Mouse (Mus musculus) CH12.LX (cell line): ENCODE measurements around the gene Sec24a. TPM values are rescaled to one million over a fixed set of nuclear protein-coding genes. Genes with fewer than 3 reads are reported as not detected.

Experiments
- DNase-seq: peaks from one replicate; pipeline ENCODE4 v3.0.0-alpha.2; 2013; ENCODE audit errors: extremely low read depth
- H3K27ac ChIP-seq: 2 replicates; pipeline ENCODE4 v1.5.1; 2012; ENCODE audit warnings: low read depth, mild to moderate bottlenecking, control low read depth, moderate library complexity; ENCODE audit not compliant: insufficient read depth
- H3K27me3 ChIP-seq: replicated peaks from 2 replicates; pipeline ENCODE3; 2012; ENCODE audit warnings: inconsistent platforms
- H3K36me3 ChIP-seq, 2 experiments: replicated peaks in 1 of 2; 2 replicates each; pipeline versions ENCODE3 to v1.6.1; 2012; ENCODE audit warnings: inconsistent platforms in 1 of 2, low read length in 1 of 2, mild to moderate bottlenecking in 1 of 2, mixed read lengths in 1 of 2, moderate library complexity in 1 of 2; ENCODE audit not compliant: control insufficient read depth in 1 of 2, insufficient read depth in 1 of 2
- H3K4me1 ChIP-seq, 2 experiments: 2 replicates each; pipeline ENCODE4 v1.6.1; 2012; ENCODE audit warnings: inconsistent platforms in 1 of 2, moderate library complexity in 1 of 2; ENCODE audit not compliant: insufficient read depth in 2 of 2, control insufficient read depth in 1 of 2
- H3K4me2 ChIP-seq: 2 replicates; pipeline ENCODE4 v1.6.1; 2012; ENCODE audit warnings: low read depth, mild to moderate bottlenecking, control low read depth; ENCODE audit not compliant: poor library complexity, insufficient read depth, severe bottlenecking
- H3K4me3 ChIP-seq, 3 experiments: fragments of 150-350 bp in 1 of 3; sonication (generic) in 1 of 3; replicated peaks in 1 of 3; 2 replicates each; pipeline versions ENCODE3 to v1.5.1; 2011 to 2012; ENCODE audit warnings: low read depth in 2 of 3, low read length in 2 of 3, mild to moderate bottlenecking in 2 of 3, moderate library complexity in 2 of 3, control low read depth in 1 of 3, improper control_type of control experiment in 1 of 3, inconsistent platforms in 1 of 3, mixed read lengths in 1 of 3; ENCODE audit not compliant: poor library complexity in 1 of 3
- H3K79me2 ChIP-seq: replicated peaks from 2 replicates; pipeline ENCODE4 v1.6.1; 2012; ENCODE audit warnings: mild to moderate bottlenecking, moderate library complexity; ENCODE audit not compliant: control insufficient read depth, poor library complexity, insufficient read depth, severe bottlenecking; ENCODE audit errors: extremely low read depth
- H3K9ac ChIP-seq: 2 replicates; pipeline ENCODE4 v1.6.1; 2012; ENCODE audit warnings: low read depth, mild to moderate bottlenecking, control low read depth, moderate library complexity; ENCODE audit not compliant: insufficient read depth
- H3K9me3 ChIP-seq: replicated peaks from 2 replicates; pipeline ENCODE3; 2012; ENCODE audit warnings: low read length, inconsistent platforms, mixed read lengths
- BHLHE40 ChIP-seq: IDR thresholded peaks from 2 replicates; pipeline ENCODE4 v1.6.1; 2011; ENCODE audit warnings: mild to moderate bottlenecking, low read depth, low read length, improper control_type of control experiment
- CHD1 ChIP-seq: IDR thresholded peaks from 2 replicates; pipeline ENCODE4 v1.6.1; 2012; ENCODE audit warnings: low read depth, low read length, improper control_type of control experiment, inconsistent platforms
- CHD2 ChIP-seq: IDR thresholded peaks from 2 replicates; pipeline ENCODE4 v1.6.1; 2011; ENCODE audit warnings: low read length, improper control_type of control experiment
- E2F4 ChIP-seq: IDR thresholded peaks from 2 replicates; pipeline ENCODE4 v1.6.1; 2011; ENCODE audit warnings: low read depth, low read length, improper control_type of control experiment; ENCODE audit not compliant: insufficient replicate concordance
- ELF1 ChIP-seq: IDR thresholded peaks from 2 replicates; pipeline ENCODE4 v1.6.1; 2014; ENCODE audit warnings: low read depth, mild to moderate bottlenecking, inconsistent platforms, low read length, improper control_type of control experiment
- ETS1 ChIP-seq: conservative IDR thresholded peaks from 2 replicates; pipeline ENCODE4 v1.6.1; 2012; ENCODE audit warnings: low read depth, mild to moderate bottlenecking, inconsistent platforms, low read length, improper control_type of control experiment, moderate library complexity
- HCFC1 ChIP-seq: IDR thresholded peaks from 2 replicates; pipeline ENCODE4 v1.6.1; 2012; ENCODE audit warnings: low read depth, mild to moderate bottlenecking, inconsistent platforms, low read length, improper control_type of control experiment
- IRF4 ChIP-seq: IDR thresholded peaks from 2 replicates; pipeline ENCODE4 v1.6.1; 2014; ENCODE audit warnings: low read depth, mild to moderate bottlenecking, inconsistent platforms, low read length, improper control_type of control experiment
- JUN ChIP-seq: IDR thresholded peaks from 2 replicates; pipeline ENCODE4 v1.6.1; 2011; ENCODE audit warnings: low read depth, mild to moderate bottlenecking, low read length, improper control_type of control experiment, moderate library complexity; ENCODE audit not compliant: insufficient read depth
- MAX ChIP-seq: IDR thresholded peaks from 2 replicates; pipeline ENCODE4 v1.6.1; 2011; ENCODE audit warnings: low read length, improper control_type of control experiment
- MAZ ChIP-seq: IDR thresholded peaks from 2 replicates; pipeline ENCODE4 v1.6.1; 2012; ENCODE audit warnings: low read depth, mild to moderate bottlenecking, inconsistent platforms, low read length, improper control_type of control experiment, moderate library complexity
- MEF2A ChIP-seq: IDR thresholded peaks from 2 replicates; pipeline ENCODE4 v1.6.1; 2014; ENCODE audit warnings: low read depth, mild to moderate bottlenecking, inconsistent platforms, low read length, improper control_type of control experiment, borderline replicate concordance
- MXI1 ChIP-seq: IDR thresholded peaks from 2 replicates; pipeline ENCODE4 v1.6.1; 2011; ENCODE audit warnings: mild to moderate bottlenecking, low read depth, low read length, improper control_type of control experiment
- NELFE ChIP-seq: IDR thresholded peaks from 2 replicates; pipeline ENCODE4 v1.6.1; 2011; ENCODE audit warnings: low read depth, low read length, improper control_type of control experiment
- PAX5 ChIP-seq: IDR thresholded peaks from 2 replicates; pipeline ENCODE4 v1.6.1; 2012; ENCODE audit warnings: low read length, inconsistent platforms, mixed read lengths
- POLR2AphosphoS2 ChIP-seq: IDR thresholded peaks from 2 replicates; pipeline ENCODE4 v1.6.1; 2011; ENCODE audit warnings: low read depth, low read length, improper control_type of control experiment
- RAD21 ChIP-seq: IDR thresholded peaks from 2 replicates; pipeline ENCODE4 v1.6.1; 2011; ENCODE audit warnings: low read depth, mild to moderate bottlenecking, low read length, improper control_type of control experiment, moderate library complexity
- RCOR1 ChIP-seq: conservative IDR thresholded peaks from 2 replicates; pipeline ENCODE4 v1.6.1; 2012; ENCODE audit warnings: low read depth, mild to moderate bottlenecking, inconsistent platforms, low read length, improper control_type of control experiment
- SIN3A ChIP-seq: IDR thresholded peaks from 2 replicates; pipeline ENCODE4 v1.6.1; 2012; ENCODE audit warnings: low read length, improper control_type of control experiment, inconsistent platforms
- UBTF ChIP-seq: IDR thresholded peaks from 2 replicates; pipeline ENCODE4 v1.6.1; 2012; ENCODE audit warnings: low read depth, mild to moderate bottlenecking, inconsistent platforms, low read length, improper control_type of control experiment, moderate library complexity
- USF1 ChIP-seq: IDR thresholded peaks from 2 replicates; pipeline ENCODE4 v1.6.1; 2014; ENCODE audit warnings: low read depth, mild to moderate bottlenecking, inconsistent platforms, low read length, improper control_type of control experiment
- ZKSCAN1 ChIP-seq: IDR thresholded peaks from 2 replicates; pipeline ENCODE4 v1.6.1; 2012; ENCODE audit warnings: low read depth, inconsistent platforms, low read length, improper control_type of control experiment, borderline replicate concordance
- dilution Hi-C: fragments of 300-500 bp; cut with MboI; formaldehyde crosslinking; loops from 2 replicates; pipeline ENCODE4 v1.14.3; 2020; ENCODE audit warnings: low sequenced_read_pairs; ENCODE audit not compliant: extremely low pct_unique_long_range_greater_than_20kb, extremely low pct_ligation_motif_present
- in situ Hi-C: fragments of 300-500 bp; cut with MboI; formaldehyde crosslinking; loops from 3 replicates; pipeline ENCODE4 v1.14.3; 2019; ENCODE audit warnings: low sequenced_read_pairs, low pct_ligation_motif_present, low pct_unique_long_range_greater_than_20kb, mixed read lengths
- polyA plus RNA-seq: library from polyadenylated mRNA; unstranded; fragments of >175 nt; gene quantifications from 2 replicates; pipeline ENCODE4 v1.2.1, GENCODE M21; 2012; ENCODE audit warnings: low read depth; ENCODE audit not compliant: insufficient read length
- total RNA-seq, 2 experiments: library from RNA; depleted of rRNA; stranded (reverse); fragments of 300-350 nt in 1 of 2; fragments of >200 nt in 1 of 2; gene quantifications; 2 replicates each; pipeline ENCODE4 v1.2.3; 2012 to 2014

Sec24a gene
- total and polyA plus RNA-seq, 3 experiments: 5.5 to 16.8 (median 6.3) TPM

DNA sequence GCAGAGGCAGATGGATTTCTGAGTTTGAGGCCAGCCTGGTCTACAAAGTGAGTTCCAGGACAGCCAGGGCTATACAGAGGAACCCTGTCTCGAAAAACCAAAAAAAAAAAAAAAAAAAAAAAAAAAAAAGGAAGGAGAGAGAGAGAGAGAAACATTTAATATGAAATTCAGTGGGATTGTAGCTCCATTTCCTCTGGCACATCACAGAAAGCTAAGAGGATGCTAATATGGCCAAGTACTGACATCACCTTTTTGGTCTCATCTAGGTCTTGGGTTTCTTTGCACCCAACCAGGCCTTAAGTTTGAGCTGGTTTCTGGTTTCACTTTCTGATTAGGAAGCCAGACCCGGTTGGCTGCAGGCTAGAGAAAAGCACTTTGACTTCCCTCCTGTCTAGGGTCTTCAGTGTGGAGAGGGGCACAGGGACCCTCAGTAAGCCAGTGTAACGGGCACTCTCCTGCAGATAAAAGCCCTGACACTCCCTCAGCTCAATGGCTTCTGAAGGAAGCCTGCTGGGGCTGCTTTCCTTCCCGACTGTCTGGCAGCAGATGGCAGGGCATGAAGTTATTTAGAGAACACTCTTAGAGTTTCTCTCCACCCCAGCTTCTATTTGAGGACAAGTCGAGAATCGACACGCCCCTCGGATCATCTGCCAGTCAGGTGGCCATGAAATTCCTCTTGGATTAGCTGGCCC lies 37.3 kb upstream of the Sec24a start (continued):
- TF ChIP-seq BHLHE40 (no peak), MAZ (no peak), ZKSCAN1 (no peak), ELF1 (peak; percentile 36; the same call in 1 of the 2 replicates), ETS1 (peak; percentile 41), MXI1 (0 out of 2 replicates have a peak, but pooled peaks have one; percentile 49), SIN3A (peak; percentile 60), RAD21 (no peak; the same call in 1 of the 2 replicates), CHD2 (0 out of 2 replicates have a peak, but pooled peaks have one; percentile 54), JUN (peak; percentile 45; the same call in 1 of the 2 replicates), POLR2AphosphoS2 (no peak), PAX5 (no peak), E2F4 (no peak; the same call in 1 of the 2 replicates), USF1 (no peak; the same call in 1 of the 2 replicates), NELFE (peak; percentile 60), MEF2A (peak; percentile 46; the same call in 1 of the 2 replicates)

DNA sequence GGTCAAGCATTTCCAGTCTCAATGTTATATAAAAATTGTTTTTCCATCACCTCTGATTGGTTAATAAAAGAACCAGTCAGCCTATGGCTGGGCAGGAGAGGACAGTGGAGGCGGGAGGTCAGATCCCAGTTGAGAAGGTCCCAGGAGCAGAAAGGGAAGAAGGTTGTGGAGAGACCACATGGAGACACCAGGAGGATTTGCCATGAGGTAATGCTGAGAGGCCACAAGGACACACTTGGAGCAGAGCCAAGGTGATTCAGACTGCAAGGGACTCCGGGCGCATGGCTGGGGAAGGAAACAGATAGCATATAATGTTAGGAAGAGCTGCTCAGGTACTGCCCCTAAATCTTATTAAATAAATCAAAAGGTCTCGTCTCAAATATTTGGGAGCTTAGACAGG lies 32.8 kb upstream of the Sec24a start:
- no peaks in the 10 kb centered on the region for H3K27me3 ChIP-seq
- no peaks in the 10 kb centered on the region for H3K79me2 ChIP-seq
- H3K4me2 ChIP-seq: no peak overlapping the region
- H3K27ac ChIP-seq: no peak overlapping the region
- H3K9me3 ChIP-seq: no peaks in the 10 kb centered on the region
- no peak overlapping the region for H3K9ac ChIP-seq
- H3K4me3 ChIP-seq: no peak overlapping the region
- dilution Hi-C loops (no loop called here), in situ Hi-C loops (no loop called here)
- DNase-seq: no peak
- peaks cover 6 to 16% of the 10 kb centered on the region in 2 experiments for H3K4me1 ChIP-seq
- TF ChIP-seq RAD21 (no peak), IRF4 (no peak), BHLHE40 (no peak), MAX (no peak), CHD2 (no peak), CHD1 (no peak), HCFC1 (no peak), USF1 (no peak), ETS1 (no peak), SIN3A (no peak), UBTF (no peak), RCOR1 (no peak)
- H3K36me3 ChIP-seq: peaks cover 13 to 19% of the 10 kb centered on the region in 2 experiments
